Mouse (Mus musculus) adrenal gland, postnatal 36 days (tissue): ENCODE data around the gene Zfp273. TPM values are rescaled to one million over a fixed set of nuclear protein-coding genes. Genes with fewer than 3 reads are reported as not detected.
"Not testable (repeated sequence)": the region's sequence is repeated elsewhere in the genome, so short reads cannot be mapped to it uniquely, and the experiment has no call there.

Source experiments
- DNase-seq, 2 experiments: peaks; one replicate each; pipeline ENCODE4 v3.0.0; 2021; ENCODE audit warnings: mixed read lengths in 1 of 2
- long read RNA-seq, 2 experiments: library from polyadenylated mRNA; stranded (forward); transcript quantifications; one replicate each; pipeline ENCODE4 v2.0.0; 2021; ENCODE audit warnings: borderline sequencing depth in 2 of 2
- total RNA-seq, 2 experiments: library from RNA; stranded (reverse); gene quantifications; 2 replicates each; pipeline ENCODE4 v1.2.3; 2021

The Zfp273 gene
- total RNA-seq: 1 to 10 TPM; 2.3 to 4.2 TPM
- long read RNA-seq, experiment 1, partial matches to known transcripts: 0 of 4 reads
- long read RNA-seq, experiment 1, other reads (novel, unspliced or antisense): 0 of 4 reads
- long read RNA-seq, experiment 2, partial matches to known transcripts: 0 of 1 reads
- long read RNA-seq, experiment 2, other reads (novel, unspliced or antisense): 0 of 1 reads

DNA sequence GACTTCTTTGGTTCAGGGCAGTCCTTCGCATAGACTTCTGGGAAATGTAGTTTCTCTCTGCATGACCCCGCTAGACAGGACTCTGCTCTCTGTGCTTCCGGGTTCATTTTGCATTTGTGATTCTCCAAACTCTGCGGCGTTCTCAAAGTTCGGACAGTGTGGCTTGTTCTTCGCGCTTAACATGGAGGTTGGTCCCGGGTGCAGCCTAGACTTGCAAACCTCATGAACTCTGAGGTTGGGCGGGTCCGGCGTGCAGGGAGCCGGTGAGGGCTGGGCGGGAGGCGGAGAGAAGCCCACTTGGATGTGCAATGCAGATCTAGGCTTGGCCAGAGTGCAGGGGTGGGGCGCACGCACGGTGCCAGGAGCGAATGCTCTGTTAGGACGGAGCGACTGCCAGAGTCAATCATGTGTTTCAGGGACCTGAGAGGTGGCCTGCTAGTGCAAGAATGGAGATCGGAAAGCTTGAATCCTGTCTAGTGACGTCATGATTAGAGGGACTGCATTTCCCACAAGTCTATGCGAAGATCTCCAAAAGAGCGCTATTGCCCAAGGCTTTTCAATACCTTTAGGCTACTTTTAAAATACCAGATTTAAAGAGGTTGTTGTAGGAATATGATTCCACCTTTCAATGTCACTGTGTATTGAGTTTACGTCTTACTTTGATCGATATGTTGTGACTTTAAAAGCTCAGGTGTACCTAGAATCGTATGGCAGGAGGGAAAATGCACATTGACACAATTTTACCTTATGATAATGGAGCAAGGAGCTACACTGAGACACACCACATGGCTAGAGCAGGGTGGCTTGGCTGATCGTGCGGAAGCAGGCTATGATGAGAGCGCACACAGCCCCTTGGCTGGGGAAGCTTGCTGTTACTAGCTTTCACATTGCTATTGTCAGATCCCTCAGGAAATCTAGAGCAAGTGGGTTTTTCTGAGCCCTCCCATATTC lies at the start of gene Zfp273:
Zfp273 (plus strand) TSS at position 31 of the 951 bp plus-strand sequence.
- peak; percentile 73 to 78 for DNase-seq

DNA sequence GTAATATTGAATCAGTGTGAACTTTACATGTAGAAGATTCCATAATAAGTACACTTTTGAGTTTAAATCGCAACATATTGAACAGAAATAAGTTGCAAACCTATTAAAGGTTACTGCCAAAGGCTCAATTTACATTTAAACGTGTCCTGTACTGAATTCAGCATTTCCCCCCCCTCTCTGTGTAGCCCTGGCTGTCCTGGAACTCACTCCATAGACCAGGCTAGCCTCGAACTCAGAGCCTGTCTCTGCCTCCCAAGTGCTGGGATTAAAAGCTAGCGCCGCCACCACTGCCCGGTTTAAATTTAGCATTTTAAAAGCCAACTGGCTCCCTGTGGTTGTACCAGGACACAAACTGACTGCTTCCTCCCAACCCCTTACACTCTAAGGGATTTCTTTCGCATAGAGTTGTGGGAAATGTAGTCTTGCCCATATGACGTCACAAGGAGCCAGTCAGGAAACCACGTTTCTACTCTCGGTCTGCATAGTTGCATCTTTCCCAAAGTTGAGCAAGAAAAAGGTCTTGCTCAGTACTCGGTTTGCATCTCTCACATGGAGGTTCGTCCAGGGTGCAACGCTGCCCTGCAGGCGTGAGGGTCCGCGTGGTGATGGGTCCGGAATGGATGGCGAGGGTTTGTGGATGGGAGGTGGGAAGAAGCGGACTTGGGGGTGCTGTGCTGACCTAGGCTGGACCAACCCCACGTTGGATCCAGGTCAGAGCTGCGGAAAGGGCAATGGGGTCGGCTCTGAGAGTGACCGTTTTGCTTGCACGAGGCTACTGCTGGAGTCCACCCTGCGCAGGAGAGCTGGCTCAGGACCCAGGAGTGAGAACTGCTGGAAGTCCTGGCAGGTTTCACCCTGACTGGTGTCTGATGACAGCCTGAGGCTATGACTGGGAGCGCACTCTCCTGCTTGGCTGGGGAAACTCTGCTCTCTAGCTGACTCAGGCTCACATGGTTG lies 34.0 kb upstream of the Zfp273 start, which contains the start of gene Zfp493:
Zfp493 (plus strand) TSS at position 429 of the 957 bp plus-strand sequence.
- DNase-seq: peak; percentile 62 to 77

DNA sequence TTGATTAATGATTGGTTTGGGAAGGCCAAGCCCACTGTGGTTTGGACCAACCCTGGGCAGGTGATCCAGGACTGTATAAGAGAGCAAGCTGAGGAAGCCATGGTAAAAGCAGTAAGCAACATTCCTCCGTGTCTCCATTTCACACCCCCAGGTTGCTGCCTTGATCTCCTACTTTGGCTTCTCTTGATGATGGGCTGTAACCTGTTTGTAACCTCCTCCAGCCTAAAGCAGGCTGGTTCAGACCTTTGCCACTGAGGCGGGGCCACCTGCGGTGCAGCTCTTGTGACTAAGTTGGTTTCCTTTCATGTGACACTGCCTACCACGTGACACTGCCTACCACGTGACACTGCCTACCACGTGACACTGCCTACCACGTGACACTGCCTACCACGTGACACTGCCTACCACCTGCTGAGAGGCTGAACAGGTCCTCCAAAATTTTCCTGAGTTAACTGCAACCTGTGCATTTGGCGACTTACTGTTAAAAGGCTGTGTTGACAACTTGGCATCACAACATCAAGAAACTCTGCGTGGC lies 21.6 kb upstream of the Zfp273 start:
- DNase-seq: no peak

DNA sequence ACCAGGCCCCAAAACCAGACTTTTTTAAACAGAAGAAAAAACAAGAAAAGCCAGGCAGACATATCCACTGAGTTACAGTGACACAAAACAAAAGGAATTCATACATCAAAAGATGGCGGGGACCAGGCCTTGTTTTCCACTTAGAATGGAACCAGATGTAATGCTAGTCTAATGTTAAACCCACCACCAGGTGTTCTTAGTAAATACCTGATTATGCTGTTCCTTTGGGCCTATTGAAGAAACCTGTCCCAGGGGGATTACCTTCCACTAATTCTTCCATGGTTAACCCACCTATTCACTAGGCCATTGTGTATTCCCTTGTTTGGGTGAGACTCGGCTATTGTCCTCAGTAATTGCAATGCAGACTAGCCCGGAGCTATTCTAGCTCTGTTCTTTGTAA lies 14.9 kb upstream of the Zfp273 start:
- DNase-seq: no peak

DNA sequence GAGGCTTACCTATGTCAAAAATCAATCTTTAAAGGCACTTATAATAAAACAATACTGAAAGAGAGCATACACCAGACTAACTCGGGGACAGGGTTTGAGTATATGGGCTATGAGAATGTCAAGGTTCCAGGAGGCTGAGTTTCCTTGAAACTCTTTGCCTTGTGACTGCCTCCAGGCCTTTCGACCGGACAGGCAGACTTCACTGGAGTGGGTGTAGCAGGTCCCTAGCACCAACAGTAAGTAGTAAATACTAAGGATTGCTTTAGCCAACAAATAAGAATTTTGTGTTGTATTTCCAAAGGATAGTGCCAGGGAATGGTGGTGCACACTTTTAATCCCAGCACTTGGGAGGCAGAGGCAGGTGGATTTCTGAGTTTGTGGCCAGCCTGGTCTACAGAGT lies 14.4 kb upstream of the Zfp273 start:
- DNase-seq: not testable (repeated sequence)

DNA sequence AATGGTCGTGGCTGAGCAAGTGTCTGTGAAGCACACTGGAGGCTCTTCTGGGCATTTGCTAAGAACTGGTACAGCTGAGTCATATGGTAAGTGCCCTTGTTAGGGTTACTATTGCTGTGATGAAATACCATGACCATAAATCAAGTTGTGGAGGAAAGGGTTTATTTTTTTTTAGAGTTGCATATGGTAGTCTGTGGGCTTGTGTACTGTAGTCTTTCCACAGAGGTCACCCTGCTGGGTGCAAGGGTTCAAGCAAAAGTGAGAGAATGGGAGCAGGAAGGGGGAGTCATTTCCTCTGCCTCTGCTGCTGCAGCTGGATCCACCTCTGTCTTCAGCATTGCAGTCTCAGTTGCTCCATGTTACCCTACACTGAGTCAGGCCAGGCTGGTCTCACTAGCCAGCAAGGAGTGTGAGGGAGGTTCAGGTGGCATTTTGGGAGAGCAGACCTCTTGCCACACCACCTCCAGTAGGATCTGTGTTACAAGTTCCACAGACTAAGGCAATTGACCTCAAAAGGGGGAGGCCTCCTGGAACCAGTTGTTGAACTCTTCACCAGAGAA lies 1.8 kb upstream of the Zfp273 start:
- peak in 1 of 2 experiments; percentile 2 for DNase-seq

DNA sequence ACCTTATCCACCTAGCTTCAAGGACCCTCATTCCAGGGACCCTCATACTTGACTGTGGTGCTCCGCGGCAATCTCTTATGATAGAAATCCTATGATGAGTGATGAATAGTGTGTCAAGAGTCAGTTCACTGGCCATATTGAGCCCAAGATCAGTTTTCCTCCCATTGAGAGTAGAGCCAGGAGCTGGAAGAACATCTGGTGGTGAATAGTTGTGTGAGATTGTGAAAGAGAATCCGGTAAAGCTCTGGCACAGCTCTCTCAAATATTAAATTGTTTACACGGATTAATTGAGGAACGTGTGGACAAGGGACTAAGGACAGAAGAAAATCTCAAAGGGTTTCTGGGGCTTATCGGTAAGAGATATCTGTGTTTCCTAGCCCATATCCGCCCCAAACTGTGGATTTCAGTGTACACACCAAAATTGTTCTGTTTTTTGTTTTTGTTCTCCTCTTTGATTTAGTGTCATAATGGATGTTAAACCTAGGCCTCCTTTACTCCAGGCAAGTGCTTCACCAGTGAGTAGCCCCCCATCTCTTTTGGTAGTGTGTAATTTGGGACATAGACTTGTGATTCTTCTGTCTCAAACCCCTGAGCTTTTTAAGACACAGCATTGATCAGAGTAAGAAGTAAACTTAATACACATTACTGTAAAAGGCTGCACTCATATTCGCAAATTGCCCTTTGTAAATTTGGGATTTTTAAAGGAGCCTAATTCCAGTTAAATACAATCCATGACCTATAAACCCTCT lies 405 bp upstream of the Zfp273 start:
- DNase-seq: no peak

DNA sequence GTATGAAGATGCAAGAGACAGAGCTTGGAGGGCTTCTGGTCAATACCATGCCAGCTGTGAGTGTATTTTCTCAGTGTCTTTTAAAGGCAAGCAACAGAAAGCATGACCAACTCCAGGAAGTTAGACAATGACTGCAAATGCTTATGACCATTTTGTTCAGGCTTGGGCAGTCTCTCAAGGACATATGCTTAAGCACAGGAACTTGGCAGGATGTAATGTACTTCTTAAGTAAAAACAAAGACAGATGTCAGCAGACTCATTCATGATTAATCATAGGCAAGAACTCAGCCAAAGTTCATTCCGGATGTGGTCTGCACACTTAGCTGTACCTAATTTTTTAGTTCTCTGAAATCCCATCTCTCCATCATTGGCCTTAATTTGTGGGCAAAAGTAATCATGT lies 5.1 kb downstream of the Zfp273 start:
- DNase-seq: no peak

DNA sequence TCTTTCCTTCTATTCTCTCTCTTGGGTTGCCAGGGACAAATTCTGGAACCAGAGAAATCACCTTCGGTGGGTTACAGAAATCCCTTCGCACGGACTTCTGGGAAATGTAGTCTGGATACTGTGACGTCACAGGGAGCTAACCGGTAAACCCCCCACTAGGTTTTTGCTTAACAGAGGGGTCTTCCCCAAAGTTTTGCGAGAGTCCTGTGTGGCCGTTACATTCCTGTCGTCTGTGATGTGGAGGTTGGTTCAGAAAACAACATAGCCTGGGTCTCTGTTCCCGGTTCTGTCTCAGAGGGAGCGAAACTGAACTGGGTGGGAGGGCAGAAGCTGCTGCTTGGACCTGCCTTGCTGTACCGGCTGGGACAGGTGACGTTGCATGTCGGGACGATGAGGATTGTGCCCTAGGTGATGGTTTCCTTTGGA lies 17.4 kb downstream of the Zfp273 start, which contains the start of gene Gm10037:
Gm10037 (plus strand) TSS at position 196 of the 426 bp plus-strand sequence.
- DNase-seq: peak; percentile 61 to 71

DNA sequence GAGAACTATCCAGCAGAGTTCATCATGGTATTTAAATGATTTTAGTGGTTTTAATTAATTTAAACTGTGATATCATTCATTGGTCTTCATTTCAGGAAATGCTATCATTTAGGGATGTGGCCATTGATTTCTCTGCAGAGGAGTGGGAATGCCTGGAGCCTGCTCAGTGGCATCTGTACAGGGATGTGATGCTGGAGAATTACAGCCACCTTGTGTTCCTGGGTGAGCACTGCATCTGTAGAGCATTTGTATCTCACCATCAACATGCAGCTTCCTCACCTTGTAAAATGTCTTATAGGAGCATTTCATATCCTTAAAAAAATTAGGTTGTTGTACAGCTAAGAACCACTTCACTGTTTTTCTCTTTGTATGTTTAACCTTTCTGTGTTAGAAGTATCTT lies 19.6 kb downstream of the Zfp273 start:
- not testable (repeated sequence) for DNase-seq

DNA sequence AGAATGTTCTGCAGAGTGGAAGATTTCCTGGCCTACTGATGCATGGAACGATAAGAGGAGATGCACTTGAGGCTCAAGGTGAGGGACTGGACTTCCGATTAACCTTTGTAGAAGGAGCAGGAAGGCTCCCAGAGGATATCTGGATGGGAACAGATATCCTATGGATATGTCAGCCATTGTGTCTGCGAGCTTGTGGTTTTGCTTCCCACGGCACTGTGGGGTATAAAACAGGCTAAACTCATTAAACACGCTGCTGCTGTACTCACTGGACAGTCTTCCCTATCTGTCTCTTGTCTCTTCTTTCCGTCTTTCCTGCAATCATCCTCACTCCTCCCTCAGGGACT lies 30.2 kb downstream of the Zfp273 start:
- no peak for DNase-seq

DNA sequence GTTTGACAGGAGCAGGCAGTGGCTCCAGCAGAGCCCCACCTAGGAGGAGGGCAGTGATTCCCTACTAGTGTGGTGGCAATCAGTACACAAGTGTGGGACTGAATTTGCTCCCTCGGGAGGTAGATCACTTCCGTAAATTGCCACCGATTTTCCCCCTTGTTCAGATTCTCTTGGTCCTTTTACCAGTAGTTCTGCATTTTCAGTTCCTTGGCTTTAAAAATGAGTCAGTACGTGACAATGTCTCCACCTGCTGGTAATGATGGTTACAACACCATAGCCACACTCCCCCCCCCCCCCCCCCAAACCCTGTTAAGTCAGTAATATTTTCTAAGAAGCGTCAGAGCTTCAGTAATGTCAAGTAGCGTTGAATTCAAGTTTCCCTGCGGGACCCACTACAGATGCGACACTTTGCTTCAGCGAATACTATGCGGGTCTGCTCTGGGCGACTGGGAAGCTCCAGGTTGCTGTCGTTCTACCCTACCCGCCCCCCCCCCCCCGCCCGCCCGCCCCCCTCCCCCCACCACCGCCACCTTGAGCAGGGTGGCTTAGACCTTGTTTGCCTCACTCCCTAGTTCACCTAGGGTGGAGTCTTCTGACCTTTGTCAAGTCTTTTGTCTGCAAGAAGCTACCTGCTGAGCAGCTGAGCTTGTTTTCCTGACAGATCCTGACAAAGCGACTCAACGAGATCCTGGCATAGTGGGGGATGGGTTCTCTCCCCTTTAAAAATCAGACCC lies 30.7 kb downstream of the Zfp273 start:
- DNase-seq: peak; percentile 42 to 53

DNA sequence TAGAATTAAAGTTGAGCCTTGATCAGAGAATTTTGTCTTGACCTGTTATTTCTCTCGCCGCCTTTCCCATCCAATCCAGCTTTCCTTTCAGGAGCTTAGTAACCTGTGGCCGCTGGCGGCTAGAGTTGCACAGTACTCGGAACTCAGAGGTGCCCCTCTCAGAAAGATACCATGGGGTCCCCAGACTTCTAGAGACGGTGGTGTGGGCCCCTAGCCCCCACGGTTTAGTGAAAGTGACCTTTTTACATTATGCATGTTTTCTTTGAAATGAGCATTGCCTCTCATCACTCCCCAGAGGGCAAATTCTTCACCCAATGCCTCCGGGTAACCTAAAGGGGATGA lies 31.3 kb downstream of the Zfp273 start:
- no peak for DNase-seq

DNA sequence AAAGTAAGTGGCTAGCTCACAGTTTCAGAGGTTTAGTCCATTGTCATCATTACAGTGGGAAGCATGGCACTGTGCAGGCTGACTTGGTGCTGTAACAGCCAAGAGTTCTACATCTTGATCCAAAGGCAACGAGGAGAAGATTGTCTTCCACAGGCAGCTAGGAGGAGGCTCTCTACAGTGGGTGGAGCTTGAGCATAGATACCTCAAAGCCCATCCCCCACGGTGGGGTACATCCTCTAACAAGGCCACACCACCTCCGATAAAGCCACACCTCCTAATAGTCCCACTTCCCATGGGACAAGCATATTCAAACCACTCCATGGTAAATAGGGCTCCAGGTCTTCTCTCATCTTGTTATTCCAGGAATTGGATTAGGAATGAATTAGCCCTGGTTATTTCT lies 36.8 kb downstream of the Zfp273 start:
- no peak for DNase-seq

DNA sequence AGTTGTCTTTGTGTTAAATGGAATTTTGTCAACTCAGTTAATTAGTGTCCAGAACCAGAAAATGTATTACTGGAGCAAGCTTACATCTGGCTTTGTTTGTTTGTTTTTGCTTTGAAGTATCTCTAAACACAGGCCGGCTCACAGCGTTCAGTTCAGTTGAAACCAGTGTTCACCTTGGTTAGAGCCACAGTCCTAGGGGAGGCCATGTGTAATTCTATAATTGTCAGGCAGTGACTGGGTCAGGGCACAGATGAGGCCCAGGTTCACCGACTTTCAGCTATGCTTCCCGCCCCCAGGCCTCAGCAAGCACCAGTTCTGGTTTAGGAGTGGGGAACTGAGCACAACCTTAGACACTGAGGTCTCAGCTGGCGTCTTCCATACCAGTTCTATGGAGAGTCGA lies 39.6 kb downstream of the Zfp273 start:
- DNase-seq: no peak

DNA sequence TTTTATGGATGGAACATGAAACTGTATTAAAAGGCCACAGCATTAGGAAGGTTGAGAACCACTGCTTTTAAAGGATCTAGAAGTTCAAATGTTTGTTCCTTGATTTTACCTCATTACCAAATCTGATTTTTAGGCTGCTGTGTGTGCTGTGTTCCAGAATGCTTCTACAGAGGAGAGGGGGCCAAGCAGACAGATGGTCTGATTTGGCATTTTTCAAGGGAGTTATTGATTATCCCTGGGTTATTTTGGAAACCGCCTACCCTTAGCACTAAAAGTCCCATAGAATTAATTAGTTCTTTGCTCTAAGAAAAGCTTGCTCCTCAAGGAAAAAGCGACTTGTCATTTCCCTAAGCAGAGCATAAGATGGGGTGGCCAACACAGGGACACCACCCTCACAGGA lies 40.4 kb downstream of the Zfp273 start:
- DNase-seq: no peak

DNA sequence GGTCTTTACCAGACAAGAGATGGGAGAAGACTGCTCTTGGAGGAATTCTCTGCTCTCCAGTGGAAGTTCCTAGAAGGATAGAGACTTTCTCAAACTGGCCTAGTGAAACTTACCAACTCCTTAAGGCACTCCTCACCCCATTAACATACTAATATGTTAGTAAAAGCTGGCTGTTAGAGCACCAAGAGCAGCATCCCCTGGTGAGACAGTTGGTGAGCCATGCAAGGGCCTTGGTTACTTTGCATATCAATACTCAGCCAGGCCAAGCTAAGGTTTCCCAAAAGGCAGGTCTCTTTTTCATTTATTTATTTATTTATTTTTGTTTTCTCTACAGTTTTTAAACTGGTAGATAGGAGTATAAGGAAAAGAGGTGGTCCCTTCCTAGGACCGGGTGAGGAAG lies 43.8 kb downstream of the Zfp273 start:
- DNase-seq: no peak

DNA sequence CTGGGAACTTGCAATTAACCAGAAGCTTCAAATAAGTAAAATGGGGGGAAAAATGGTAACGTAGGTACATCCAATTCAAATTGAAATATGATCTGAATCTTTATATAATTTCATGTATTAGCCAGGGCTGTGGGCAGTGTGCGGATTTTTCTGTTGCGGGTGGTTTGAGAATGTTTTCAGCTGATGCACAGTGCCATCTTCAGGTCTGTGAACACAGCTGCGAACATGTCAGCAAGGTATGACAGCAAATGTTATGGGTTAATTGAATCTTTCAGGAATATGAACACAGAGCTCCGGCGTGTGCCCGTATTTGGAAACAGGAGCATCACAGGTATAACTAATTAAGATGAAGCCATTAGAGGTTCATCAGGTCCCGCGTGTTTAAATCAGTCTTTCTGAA lies 49.0 kb downstream of the Zfp273 start:
- DNase-seq: no peak

DNA sequence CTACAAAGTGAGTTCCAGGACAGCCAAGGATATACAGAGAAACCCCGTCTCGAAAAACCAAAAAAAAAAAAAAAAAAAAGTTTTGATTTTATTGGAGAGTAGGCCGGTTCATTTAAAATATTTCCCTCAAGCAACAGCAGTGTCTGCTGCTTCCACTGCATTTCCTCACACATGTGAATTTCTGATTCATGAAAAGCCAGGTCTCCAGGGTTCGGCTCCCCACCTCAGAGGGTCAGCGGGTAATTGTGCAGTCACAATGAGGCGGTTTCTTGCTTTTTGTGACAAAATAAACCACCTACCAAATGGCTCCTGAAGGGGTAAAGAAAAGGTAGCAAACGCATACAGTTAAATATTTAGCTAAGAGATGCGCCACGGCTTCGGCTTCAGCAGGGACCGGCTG lies 49.5 kb downstream of the Zfp273 start, which contains the start of gene BC048507:
BC048507 (plus strand) TSS at position 301 of the 400 bp plus-strand sequence.
- no peak for DNase-seq

DNA sequence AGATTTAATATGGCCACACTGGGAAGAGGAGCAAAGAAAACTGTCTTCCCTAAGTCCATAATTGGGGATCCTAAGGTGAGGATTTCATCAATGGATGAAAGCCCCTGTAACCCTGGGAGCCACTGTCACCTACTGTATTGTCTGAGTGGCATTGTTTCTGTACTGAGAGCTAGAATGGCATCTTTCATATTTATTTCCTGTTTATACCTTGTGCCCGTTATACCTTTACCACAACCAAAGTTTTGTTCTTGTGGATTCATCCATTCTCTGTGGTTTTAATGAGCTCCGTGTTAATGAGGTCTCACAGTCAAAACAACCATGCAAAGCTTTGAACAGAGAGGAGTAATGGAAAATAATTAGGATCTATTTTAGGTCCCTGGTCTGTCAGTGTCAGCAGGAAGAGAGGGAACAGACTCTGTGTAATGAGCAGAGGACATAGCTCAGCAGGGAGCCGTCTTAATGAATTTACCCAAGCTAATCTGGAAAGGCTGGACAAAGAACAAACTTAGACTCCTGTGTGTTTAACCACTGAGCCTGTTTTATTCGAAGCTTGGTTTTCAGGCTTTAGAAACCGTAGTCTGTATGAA lies 51.3 kb downstream of the Zfp273 start:
- DNase-seq: no peak
